Mouse (Mus musculus): ENCODE measurements at regions not wholly inside any gene's neighbourhood (a gene's known extent, or its start where the extent isn't known, plus 50 kb on each side); places are given as distances from the start of the nearest gene placed in this dataset.

DNA sequence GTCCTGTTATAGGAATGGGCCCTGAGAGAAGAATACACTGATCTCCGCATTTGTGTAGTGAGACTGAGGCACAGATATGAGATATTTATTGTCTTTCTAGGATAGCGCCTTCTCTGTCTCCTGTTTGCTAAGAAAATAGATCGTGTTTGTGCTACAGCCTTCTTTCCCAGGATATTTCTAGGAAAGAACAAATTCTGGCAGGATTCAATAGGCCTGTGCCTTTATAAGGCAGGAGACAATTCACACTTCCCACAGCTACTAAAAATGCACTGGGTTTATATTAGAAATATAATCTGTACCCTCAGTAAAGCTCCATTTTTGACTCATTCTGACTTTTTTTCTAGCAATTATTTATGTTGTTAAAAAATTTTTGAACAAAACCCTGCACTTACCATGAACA, 854.7 kb downstream of the Epha4 start:
- TF ChIP-seq CTCF (IDR thresholded peaks at IDR 0.05; ENCODE audit: control insufficient read depth, insufficient read depth, insufficient read length) (no peak), MAX (IDR thresholded peaks at IDR 0.05) (no peak), USF1 (IDR thresholded peaks at IDR 0.05; ENCODE audit: low read depth) (no peak), MYOD1 (IDR thresholded peaks at IDR 0.05; ENCODE audit: control insufficient read depth, insufficient read length, low read depth) (no peak), MYOG (IDR thresholded peaks at IDR 0.05; ENCODE audit: control insufficient read depth, extremely low read depth, insufficient read length) (no peak), FOSL1 (IDR thresholded peaks at IDR 0.05; ENCODE audit: insufficient read depth, low read length, poor library complexity, severe bottlenecking) (no peak)

All from C2C12 (cell line).